Mouse (Mus musculus): Measurements from ENCODE around the gene Tbx3. TPM values are rescaled to one million over a fixed set of nuclear protein-coding genes. Genes with fewer than 3 reads are reported as not detected.

The Tbx3 gene
- total RNA-seq, 1 experiment: 47.9 TPM

DNA sequence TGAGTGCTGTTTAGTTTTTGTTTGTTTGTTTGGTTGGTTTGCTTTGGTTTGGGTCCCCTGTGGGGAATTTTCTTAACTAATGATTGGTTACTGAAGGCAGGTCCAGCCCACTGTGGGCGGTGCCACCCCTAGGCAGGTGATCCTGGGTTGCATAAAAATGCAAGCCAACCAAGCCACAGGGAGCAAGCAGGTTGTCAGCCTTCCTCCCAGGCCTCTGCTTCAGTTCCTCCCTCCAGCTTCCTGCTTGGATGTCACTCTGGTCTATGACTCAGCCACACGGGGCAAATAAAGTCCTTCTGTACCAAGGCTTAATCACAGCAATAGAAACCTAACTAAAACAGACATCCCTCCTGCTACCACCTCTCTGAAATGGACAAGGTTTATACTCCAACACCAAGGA, 35.6 kb upstream of the Tbx3 start:
- Histone ChIP-seq H3K4me3 (ENCODE audit: insufficient read depth in 1 of 2, low read depth in 1 of 2, low read length in 2 of 2, poor library complexity in 1 of 2, severe bottlenecking in 1 of 2) (no peak overlapping the region), H3K9ac (ENCODE audit: insufficient read depth, low read depth, low read length, poor library complexity, severe bottlenecking) (no peak overlapping the region), H3K36me3 (ENCODE audit: control insufficient read depth, insufficient read depth, low read length, poor library complexity, severe bottlenecking) (no peaks in the 10 kb centered on the region), H3K4me1 (ENCODE audit: control insufficient read depth in 2 of 2, insufficient read depth in 2 of 2, low read length in 2 of 2, poor library complexity in 1 of 2) (peaks cover 4 to 12% of the 10 kb centered on the region in 2 experiments; a peak in 2 of 4 replicates), H3K27ac (ENCODE audit: insufficient read depth, low read depth, low read length, poor library complexity, severe bottlenecking) (no peak overlapping the region), H3K9me3 (ENCODE audit: control insufficient read depth, insufficient read depth, low read depth, low read length) (no peaks in the 10 kb centered on the region)
- in situ Hi-C loops (cut with MboI; ENCODE audit: low sequenced_read_pairs in 2 of 2, unreplicated experiment in 2 of 2): no loop called here
- TF ChIP-seq MAFK (IDR thresholded peaks at IDR 0.05; ENCODE audit: insufficient read depth, low read depth, low read length) (no peak), HCFC1 (IDR thresholded peaks at IDR 0.05; ENCODE audit: borderline replicate concordance, insufficient read depth, low read length) (no peak), ZC3H11A (IDR thresholded peaks at IDR 0.05; ENCODE audit: borderline replicate concordance, low read depth, low read length) (no peak), CHD2 (IDR thresholded peaks at IDR 0.05; ENCODE audit: low read depth, low read length) (no peak), ZNF384 (IDR thresholded peaks at IDR 0.05; ENCODE audit: low read depth, low read length) (no peak)
- DNase-seq (ENCODE audit: low read depth, low spot score): peak; percentile 43

- in situ Hi-C loops (cut with MboI; ENCODE audit: low sequenced_read_pairs in 2 of 2, unreplicated experiment in 2 of 2): no loop called here
- DNase-seq (ENCODE audit: low read depth, low spot score): no peak
- Histone ChIP-seq H3K27ac (ENCODE audit: insufficient read depth, low read depth, low read length, poor library complexity, severe bottlenecking) (no peak overlapping the region), H3K9me3 (ENCODE audit: control insufficient read depth, insufficient read depth, low read depth, low read length) (no peaks in the 10 kb centered on the region), H3K9ac (ENCODE audit: insufficient read depth, low read depth, low read length, poor library complexity, severe bottlenecking) (no peak overlapping the region), H3K4me1 (ENCODE audit: control insufficient read depth in 2 of 2, insufficient read depth in 2 of 2, low read length in 2 of 2, poor library complexity in 1 of 2) (peaks cover 6 to 12% of the 10 kb centered on the region in 2 experiments; a peak in 2 of 4 replicates), H3K4me3 (ENCODE audit: insufficient read depth in 1 of 2, low read depth in 1 of 2, low read length in 2 of 2, poor library complexity in 1 of 2, severe bottlenecking in 1 of 2) (no peak overlapping the region), H3K36me3 (ENCODE audit: control insufficient read depth, insufficient read depth, low read length, poor library complexity, severe bottlenecking) (no peaks in the 10 kb centered on the region)
- TF ChIP-seq ZC3H11A (IDR thresholded peaks at IDR 0.05; ENCODE audit: borderline replicate concordance, low read depth, low read length) (no peak), CHD2 (IDR thresholded peaks at IDR 0.05; ENCODE audit: low read depth, low read length) (no peak), HCFC1 (IDR thresholded peaks at IDR 0.05; ENCODE audit: borderline replicate concordance, insufficient read depth, low read length) (no peak), MAFK (IDR thresholded peaks at IDR 0.05; ENCODE audit: insufficient read depth, low read depth, low read length) (no peak), ZNF384 (IDR thresholded peaks at IDR 0.05; ENCODE audit: low read depth, low read length) (no peak)
Observed at GRCm38 (mm10) chr5:119638300-119638699, 32.2 kb upstream of the Tbx3 start.

GRCm38 (mm10) chr5:119641094-119641493, 29.4 kb upstream of the Tbx3 start:
- in situ Hi-C loops (cut with MboI; ENCODE audit: low sequenced_read_pairs in 2 of 2, unreplicated experiment in 2 of 2): no loop called here
- Histone ChIP-seq H3K4me1 (ENCODE audit: control insufficient read depth in 2 of 2, insufficient read depth in 2 of 2, low read length in 2 of 2, poor library complexity in 1 of 2) (peaks cover 3 to 9% of the 10 kb centered on the region in 2 experiments; a peak in 2 of 4 replicates), H3K9ac (ENCODE audit: insufficient read depth, low read depth, low read length, poor library complexity, severe bottlenecking) (no peak overlapping the region; the same call in 1 of the 2 replicates), H3K4me3 (ENCODE audit: insufficient read depth in 1 of 2, low read depth in 1 of 2, low read length in 2 of 2, poor library complexity in 1 of 2, severe bottlenecking in 1 of 2) (peak overlapping the region in 1 of 2 experiments; percentile 32; a peak in 1 of 4 replicates), H3K9me3 (ENCODE audit: control insufficient read depth, insufficient read depth, low read depth, low read length) (no peaks in the 10 kb centered on the region), H3K27ac (ENCODE audit: insufficient read depth, low read depth, low read length, poor library complexity, severe bottlenecking) (no peak overlapping the region), H3K36me3 (ENCODE audit: control insufficient read depth, insufficient read depth, low read length, poor library complexity, severe bottlenecking) (no peaks in the 10 kb centered on the region)
- no peak for DNase-seq (ENCODE audit: low read depth, low spot score)
- TF ChIP-seq ZC3H11A (IDR thresholded peaks at IDR 0.05; ENCODE audit: borderline replicate concordance, low read depth, low read length) (no peak), MAFK (IDR thresholded peaks at IDR 0.05; ENCODE audit: insufficient read depth, low read depth, low read length) (no peak), ZNF384 (IDR thresholded peaks at IDR 0.05; ENCODE audit: low read depth, low read length) (no peak), CHD2 (IDR thresholded peaks at IDR 0.05; ENCODE audit: low read depth, low read length) (no peak), HCFC1 (IDR thresholded peaks at IDR 0.05; ENCODE audit: borderline replicate concordance, insufficient read depth, low read length) (no peak)

- H3K9me3 ChIP-seq (ENCODE audit: control insufficient read depth, insufficient read depth, low read depth, low read length): no peaks in the 10 kb centered on the region
- no peak overlapping the region for H3K9ac ChIP-seq (ENCODE audit: insufficient read depth, low read depth, low read length, poor library complexity, severe bottlenecking)
- peaks cover 3 to 7% of the 10 kb centered on the region in 2 experiments; a peak in 1 of 4 replicates for H3K4me1 ChIP-seq (ENCODE audit: control insufficient read depth in 2 of 2, insufficient read depth in 2 of 2, low read length in 2 of 2, poor library complexity in 1 of 2)
- no peak overlapping the region for H3K4me3 ChIP-seq (ENCODE audit: insufficient read depth in 1 of 2, low read depth in 1 of 2, low read length in 2 of 2, poor library complexity in 1 of 2, severe bottlenecking in 1 of 2)
- DNase-seq (ENCODE audit: low read depth, low spot score): no peak
- in situ Hi-C loops (cut with MboI; ENCODE audit: low sequenced_read_pairs in 2 of 2, unreplicated experiment in 2 of 2): no loop called here
- TF ChIP-seq ZNF384 (IDR thresholded peaks at IDR 0.05; ENCODE audit: low read depth, low read length) (no peak), HCFC1 (IDR thresholded peaks at IDR 0.05; ENCODE audit: borderline replicate concordance, insufficient read depth, low read length) (no peak), CHD2 (IDR thresholded peaks at IDR 0.05; ENCODE audit: low read depth, low read length) (no peak), MAFK (IDR thresholded peaks at IDR 0.05; ENCODE audit: insufficient read depth, low read depth, low read length) (no peak), ZC3H11A (IDR thresholded peaks at IDR 0.05; ENCODE audit: borderline replicate concordance, low read depth, low read length) (no peak)
- no peak overlapping the region for H3K27ac ChIP-seq (ENCODE audit: insufficient read depth, low read depth, low read length, poor library complexity, severe bottlenecking)
- no peaks in the 10 kb centered on the region for H3K36me3 ChIP-seq (ENCODE audit: control insufficient read depth, insufficient read depth, low read length, poor library complexity, severe bottlenecking)
Observed at GRCm38 (mm10) chr5:119641714-119642113, 28.8 kb upstream of the Tbx3 start.
